Mouse (Mus musculus): ENCODE measurements around the gene Nlrp1b. TPM values are rescaled to one million over a fixed set of nuclear protein-coding genes. Genes with fewer than 3 reads are reported as not detected.

The Nlrp1b gene
- polyA plus RNA-seq (2012; rRNA removed), result 0.13 and 0.24 TPM in 2 replicates

GRCm38 (mm10) chr11:71230684-71231480 is at the start of gene Nlrp1b:
Gene Nlrp1b, minus strand, starts transcription at chr11:71230733.
- DNase-seq, result no peak
- Histone ChIP-seq H3K4me1 (ENCODE audit: control insufficient read depth, insufficient read depth, low read length) (no peaks in the 10 kb centered on the region), H3K27ac (ENCODE audit: insufficient read depth, low read length) (no peak within 1 kb of the TSS), H3K4me3 (replicated peaks; ENCODE audit: insufficient read depth, low read depth, low read length) (no peak within 1 kb of the TSS), H3K27me3 (ENCODE audit: control insufficient read depth, insufficient read depth, low read length) (no peaks in the 10 kb centered on the region)
- WGBS, result 64% methylated on average over 2 of the region's 2 CpGs
- TF ChIP-seq CTCF (IDR thresholded peaks at IDR 0.05; ENCODE audit: borderline replicate concordance, insufficient read depth, low read depth, low read length), result no peak
- no peak for TF ChIP-seq POLR2A (IDR thresholded peaks at IDR 0.05; ENCODE audit: borderline replicate concordance, insufficient read depth, low read length)

GRCm38 (mm10) chr11:71261036-71261435 is 30.5 kb upstream of the Nlrp1b start:
- H3K4me1 ChIP-seq (ENCODE audit: control insufficient read depth, insufficient read depth, low read length), result no peaks in the 10 kb centered on the region
- no peak for DNase-seq
- no peak overlapping the region for H3K4me3 ChIP-seq (replicated peaks; ENCODE audit: insufficient read depth, low read depth, low read length)
- 74% methylated on average over 3 of the region's 3 CpGs for WGBS
- no peak overlapping the region for H3K27ac ChIP-seq (ENCODE audit: insufficient read depth, low read length)
- TF ChIP-seq POLR2A (IDR thresholded peaks at IDR 0.05; ENCODE audit: borderline replicate concordance, insufficient read depth, low read length) (no peak), CTCF (IDR thresholded peaks at IDR 0.05; ENCODE audit: borderline replicate concordance, insufficient read depth, low read depth, low read length) (no peak)
- no peaks in the 10 kb centered on the region for H3K27me3 ChIP-seq (ENCODE audit: control insufficient read depth, insufficient read depth, low read length)

GRCm38 (mm10) chr11:71251333-71251732 is 20.8 kb upstream of the Nlrp1b start:
- DNase-seq, result no peak
- no peak for TF ChIP-seq POLR2A (IDR thresholded peaks at IDR 0.05; ENCODE audit: borderline replicate concordance, insufficient read depth, low read length)
- no peak for TF ChIP-seq CTCF (IDR thresholded peaks at IDR 0.05; ENCODE audit: borderline replicate concordance, insufficient read depth, low read depth, low read length)

GRCm38 (mm10) chr11:71224614-71225013 is 5.9 kb downstream of the Nlrp1b start:
- no peak overlapping the region for H3K4me3 ChIP-seq (replicated peaks; ENCODE audit: insufficient read depth, low read depth, low read length)
- TF ChIP-seq CTCF (IDR thresholded peaks at IDR 0.05; ENCODE audit: borderline replicate concordance, insufficient read depth, low read depth, low read length) (no peak), POLR2A (IDR thresholded peaks at IDR 0.05; ENCODE audit: borderline replicate concordance, insufficient read depth, low read length) (no peak)
- no peak for DNase-seq
- no peaks in the 10 kb centered on the region; the same call in 1 of the 2 replicates for H3K27me3 ChIP-seq (ENCODE audit: control insufficient read depth, insufficient read depth, low read length)
- no peak overlapping the region for H3K27ac ChIP-seq (ENCODE audit: insufficient read depth, low read length)
- H3K4me1 ChIP-seq (ENCODE audit: control insufficient read depth, insufficient read depth, low read length), result no peaks in the 10 kb centered on the region
- 61% methylated on average over 2 of the region's 2 CpGs for WGBS

More at GRCm38 (mm10) chr11:71251333-71251732, 20.8 kb upstream of the Nlrp1b start:
- no peak overlapping the region for H3K4me3 ChIP-seq (replicated peaks; ENCODE audit: insufficient read depth, low read depth, low read length)
- no peak overlapping the region for H3K27ac ChIP-seq (ENCODE audit: insufficient read depth, low read length)
- H3K27me3 ChIP-seq (ENCODE audit: control insufficient read depth, insufficient read depth, low read length), result no peaks in the 10 kb centered on the region
- no peaks in the 10 kb centered on the region for H3K4me1 ChIP-seq (ENCODE audit: control insufficient read depth, insufficient read depth, low read length)
- WGBS, result 87% methylated on average over 5 of the region's 5 CpGs

- no peak overlapping the region for H3K4me3 ChIP-seq (replicated peaks; ENCODE audit: insufficient read depth, low read depth, low read length)
- no peaks in the 10 kb centered on the region for H3K27me3 ChIP-seq (ENCODE audit: control insufficient read depth, insufficient read depth, low read length)
- WGBS, result 89% methylated on average over 4 of the region's 4 CpGs
- DNase-seq, result no peak
- H3K4me1 ChIP-seq (ENCODE audit: control insufficient read depth, insufficient read depth, low read length), result no peaks in the 10 kb centered on the region
- no peak overlapping the region for H3K27ac ChIP-seq (ENCODE audit: insufficient read depth, low read length)
- TF ChIP-seq POLR2A (IDR thresholded peaks at IDR 0.05; ENCODE audit: borderline replicate concordance, insufficient read depth, low read length) (no peak), CTCF (IDR thresholded peaks at IDR 0.05; ENCODE audit: borderline replicate concordance, insufficient read depth, low read depth, low read length) (no peak)
These were observed 27.8 kb downstream of the Nlrp1b start for GRCm38 (mm10) chr11:71202703-71203102.

- no peak overlapping the region for H3K4me3 ChIP-seq (replicated peaks; ENCODE audit: insufficient read depth, low read depth, low read length)
- no peaks in the 10 kb centered on the region for H3K27me3 ChIP-seq (ENCODE audit: control insufficient read depth, insufficient read depth, low read length)
- TF ChIP-seq CTCF (IDR thresholded peaks at IDR 0.05; ENCODE audit: borderline replicate concordance, insufficient read depth, low read depth, low read length) (no peak), POLR2A (IDR thresholded peaks at IDR 0.05; ENCODE audit: borderline replicate concordance, insufficient read depth, low read length) (no peak)
- no peak overlapping the region for H3K27ac ChIP-seq (ENCODE audit: insufficient read depth, low read length)
- no peak for DNase-seq
- WGBS, result 81% methylated on average over 2 of the region's 2 CpGs
- H3K4me1 ChIP-seq (ENCODE audit: control insufficient read depth, insufficient read depth, low read length), result no peaks in the 10 kb centered on the region
These were observed 31.2 kb downstream of the Nlrp1b start for GRCm38 (mm10) chr11:71199349-71199748.

GRCm38 (mm10) chr11:71169633-71170032 is 60.9 kb downstream of the Nlrp1b start:
- WGBS, result 68% methylated on average over 1 of the region's 1 CpGs
- no peaks in the 10 kb centered on the region for H3K27me3 ChIP-seq (ENCODE audit: control insufficient read depth, insufficient read depth, low read length)
- H3K27ac ChIP-seq (ENCODE audit: insufficient read depth, low read length), result no peak overlapping the region
- TF ChIP-seq CTCF (IDR thresholded peaks at IDR 0.05; ENCODE audit: borderline replicate concordance, insufficient read depth, low read depth, low read length), result no peak
- no peak for TF ChIP-seq POLR2A (IDR thresholded peaks at IDR 0.05; ENCODE audit: borderline replicate concordance, insufficient read depth, low read length)
- no peak overlapping the region for H3K4me3 ChIP-seq (replicated peaks; ENCODE audit: insufficient read depth, low read depth, low read length)
- no peak for DNase-seq
- no peaks in the 10 kb centered on the region for H3K4me1 ChIP-seq (ENCODE audit: control insufficient read depth, insufficient read depth, low read length)

- TF ChIP-seq CTCF (IDR thresholded peaks at IDR 0.05; ENCODE audit: borderline replicate concordance, insufficient read depth, low read depth, low read length) (no peak), POLR2A (IDR thresholded peaks at IDR 0.05; ENCODE audit: borderline replicate concordance, insufficient read depth, low read length) (no peak)
- WGBS, result 52% methylated on average over 1 of the region's 1 CpGs
- H3K4me1 ChIP-seq (ENCODE audit: control insufficient read depth, insufficient read depth, low read length), result no peaks in the 10 kb centered on the region
- no peaks in the 10 kb centered on the region for H3K27me3 ChIP-seq (ENCODE audit: control insufficient read depth, insufficient read depth, low read length)
- no peak for DNase-seq
- H3K27ac ChIP-seq (ENCODE audit: insufficient read depth, low read length), result no peak overlapping the region
- no peak overlapping the region for H3K4me3 ChIP-seq (replicated peaks; ENCODE audit: insufficient read depth, low read depth, low read length)
These were observed 66.4 kb downstream of the Nlrp1b start for GRCm38 (mm10) chr11:71164139-71164538.
